ENCODE assay signal across 8 mouse cellular contexts in genomic region chr12:23189110-23189509, GRCm38 (mm10).
DNase-seq lines count a peak whose midpoint lies in the region; ATAC-seq and TF ChIP-seq lines count a peak whose summit lies in the region.
"Not testable (repeated sequence)": the region's sequence is repeated elsewhere in the genome, so short reads cannot be mapped to it uniquely, and the experiment has no call there.

No protein-coding gene starts in this region.

- not testable (repeated sequence) for TF ChIP-seq CTCF in liver, postnatal 0 days (IDR thresholded peaks at IDR 0.05; ENCODE audit: low read depth)

- TF ChIP-seq EP300 in liver, postnatal 0 days (IDR thresholded peaks at IDR 0.05; ENCODE audit: low read depth): not testable (repeated sequence)

- H3K27ac ChIP-seq in embryonic facial prominence, embryonic 12.5 days; hindbrain, embryonic 12.5 days; liver, postnatal 0 days (ENCODE audit: low read depth); neural tube, embryonic 11.5 days (ENCODE audit: low read depth, low read length): not testable (repeated sequence)

- H3K27me3 ChIP-seq in embryonic facial prominence, embryonic 12.5 days; hindbrain, embryonic 12.5 days; liver, postnatal 0 days (ENCODE audit: insufficient read depth, low read length); neural tube, embryonic 11.5 days (ENCODE audit: control insufficient read depth, insufficient read depth, low read length): not testable (repeated sequence)

- H3K9me3 ChIP-seq in embryonic facial prominence, embryonic 12.5 days; hindbrain, embryonic 12.5 days (replicated peaks); liver, postnatal 0 days (ENCODE audit: low read length); neural tube, embryonic 11.5 days (ENCODE audit: control insufficient read depth, low read length): not testable (repeated sequence)

- WGBS in embryonic facial prominence, embryonic 12.5 days: 1% methylated on average over 50 of the region's 50 CpGs
- 2% methylated on average over 44 of the region's 50 CpGs for WGBS in hindbrain, embryonic 12.5 days
- WGBS in liver, postnatal 0 days (ENCODE audit: insufficient replicate concordance): 2% methylated on average over 30 of the region's 50 CpGs
- WGBS in neural tube, embryonic 11.5 days: 2% methylated on average over 38 of the region's 50 CpGs

- peak; percentile 9 for DNase-seq in NIH3T3 (ENCODE audit: low read depth)
- DNase-seq in gastrocnemius, postnatal 10 days: peak; percentile 2
- peak; percentile 14 to 27 for DNase-seq in kidney, postnatal 4 days
- not testable (repeated sequence) for DNase-seq in liver, postnatal 0 days
- peak; percentile 11 for DNase-seq in neural tube, embryonic 11.5 days (ENCODE audit: low spot score)
- peak; percentile 37 for DNase-seq in testis, postnatal 10 days (ENCODE audit: low spot score)

- peak overlapping the region; percentile 47 for H3K4me2 ChIP-seq in embryonic facial prominence, embryonic 12.5 days (replicated peaks)
- peak overlapping the region; percentile 47 for H3K4me2 ChIP-seq in hindbrain, embryonic 12.5 days (replicated peaks)
- H3K4me2 ChIP-seq in liver, postnatal 0 days (ENCODE audit: low read depth, low read length): peak overlapping the region; percentile 3; the same call in 1 of the 2 replicates
- H3K4me2 ChIP-seq in neural tube, embryonic 11.5 days (ENCODE audit: low read depth): peak overlapping the region; percentile 28

- H3K4me1 ChIP-seq in embryonic facial prominence, embryonic 12.5 days; hindbrain, embryonic 12.5 days; liver, postnatal 0 days (ENCODE audit: insufficient read depth); neural tube, embryonic 11.5 days (ENCODE audit: control insufficient read depth, insufficient read depth, low read length): not testable (repeated sequence)

- H3K4me3 ChIP-seq in embryonic facial prominence, embryonic 12.5 days: peak overlapping the region; percentile 54
- H3K4me3 ChIP-seq in hindbrain, embryonic 12.5 days: peak overlapping the region; percentile 45
- not testable (repeated sequence) for H3K4me3 ChIP-seq in liver, postnatal 0 days (ENCODE audit: low read depth, low read length)
- H3K4me3 ChIP-seq in neural tube, embryonic 11.5 days (ENCODE audit: low read depth, low read length): peak overlapping the region; percentile 38

- ATAC-seq in embryonic facial prominence, embryonic 12.5 days (ENCODE audit: insufficient number of reproducible peaks, insufficient read depth, low FRiP score, low TSS enrichment); hindbrain, embryonic 12.5 days (ENCODE audit: low FRiP score); liver, postnatal 0 days; neural tube, embryonic 11.5 days (ENCODE audit: insufficient read depth, low FRiP score, low TSS enrichment): not testable (repeated sequence)

- peak overlapping the region; percentile 66 for H3K9ac ChIP-seq in embryonic facial prominence, embryonic 12.5 days
- peak overlapping the region; percentile 59 for H3K9ac ChIP-seq in hindbrain, embryonic 12.5 days
- H3K9ac ChIP-seq in liver, postnatal 0 days (replicated peaks): not testable (repeated sequence)
- peak overlapping the region; percentile 47 for H3K9ac ChIP-seq in neural tube, embryonic 11.5 days (ENCODE audit: low read length)

- H3K36me3 ChIP-seq in embryonic facial prominence, embryonic 12.5 days; hindbrain, embryonic 12.5 days; liver, postnatal 0 days (replicated peaks; ENCODE audit: insufficient read depth, low read length); neural tube, embryonic 11.5 days (ENCODE audit: control insufficient read depth, insufficient read depth, low read length): not testable (repeated sequence)
